Mouse (Mus musculus) cerebral cortex, adult 2 months (tissue): ENCODE results near the gene Cyfip1.

Source experiments
- WGBS: fragments of 180-500 bp; shearing (Covaris S2); methylation state at CpG from one replicate; pipeline ENCODE4 v1.1.7; 2018; 5-methylcytosine and 5-hydroxymethylcytosine counted together

The Cyfip1 gene

DNA sequence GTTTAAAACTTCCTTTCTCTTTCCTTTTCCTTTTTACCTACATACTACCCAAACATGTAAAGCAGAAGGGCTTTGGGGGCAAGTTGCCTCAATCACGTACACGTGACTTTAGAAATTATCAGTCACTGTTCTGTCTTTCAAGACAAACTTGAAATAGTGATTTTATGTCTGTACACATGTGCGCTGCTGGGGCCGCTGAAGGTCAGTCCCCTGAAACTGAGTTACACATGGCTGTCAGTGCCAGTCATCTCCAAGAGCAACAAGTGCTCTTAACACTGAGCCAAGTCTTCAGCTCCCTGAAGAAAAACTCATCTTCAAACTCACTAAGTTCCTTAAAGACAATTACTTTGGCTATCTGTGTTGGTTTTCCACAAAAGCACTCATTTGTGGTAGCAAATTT is 116.4 kb downstream of the Cyfip1 start:
- WGBS, result 96% methylated on average over 4 of the region's 4 CpGs

DNA sequence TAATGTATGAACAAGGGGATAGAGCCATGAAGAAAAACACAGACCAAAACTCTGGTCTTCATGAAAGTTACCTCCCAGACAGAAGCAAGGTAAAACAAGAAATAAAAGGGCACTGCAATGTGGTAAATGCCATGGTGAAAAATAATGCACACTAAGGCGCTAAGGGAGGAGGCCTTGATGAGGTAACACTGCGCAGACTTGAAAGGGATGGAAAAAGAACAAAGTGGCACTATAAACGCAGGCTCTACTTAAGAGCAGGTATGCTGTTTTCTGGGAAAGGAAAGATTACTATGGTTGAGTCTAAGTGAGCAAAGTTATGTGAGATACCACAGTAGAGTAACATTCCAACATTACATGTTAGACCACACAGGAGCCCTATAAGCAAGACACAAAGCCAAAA is 118.3 kb downstream of the Cyfip1 start:
- WGBS, result 93% methylated on average over 3 of the region's 3 CpGs

DNA sequence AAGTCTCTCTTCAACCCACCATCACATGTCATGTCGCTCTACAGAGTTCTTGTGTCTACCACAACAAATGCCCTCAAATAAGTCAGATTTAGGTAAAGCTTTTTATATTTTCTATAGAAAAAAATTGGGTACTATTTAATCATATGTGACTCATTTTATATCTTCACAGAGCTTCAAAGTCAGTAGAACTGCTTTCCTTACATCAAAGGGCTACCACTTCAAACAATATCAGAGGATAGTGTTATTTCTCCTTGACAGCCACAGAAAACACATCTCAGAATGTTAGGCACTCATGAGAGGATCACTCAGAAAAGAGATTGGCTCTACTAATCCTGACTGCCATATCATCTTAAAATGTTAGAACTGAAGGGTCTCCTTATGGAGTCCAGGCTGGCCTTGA is 119.0 kb downstream of the Cyfip1 start:
- WGBS, result 96% methylated on average over 1 of the region's 1 CpGs

DNA sequence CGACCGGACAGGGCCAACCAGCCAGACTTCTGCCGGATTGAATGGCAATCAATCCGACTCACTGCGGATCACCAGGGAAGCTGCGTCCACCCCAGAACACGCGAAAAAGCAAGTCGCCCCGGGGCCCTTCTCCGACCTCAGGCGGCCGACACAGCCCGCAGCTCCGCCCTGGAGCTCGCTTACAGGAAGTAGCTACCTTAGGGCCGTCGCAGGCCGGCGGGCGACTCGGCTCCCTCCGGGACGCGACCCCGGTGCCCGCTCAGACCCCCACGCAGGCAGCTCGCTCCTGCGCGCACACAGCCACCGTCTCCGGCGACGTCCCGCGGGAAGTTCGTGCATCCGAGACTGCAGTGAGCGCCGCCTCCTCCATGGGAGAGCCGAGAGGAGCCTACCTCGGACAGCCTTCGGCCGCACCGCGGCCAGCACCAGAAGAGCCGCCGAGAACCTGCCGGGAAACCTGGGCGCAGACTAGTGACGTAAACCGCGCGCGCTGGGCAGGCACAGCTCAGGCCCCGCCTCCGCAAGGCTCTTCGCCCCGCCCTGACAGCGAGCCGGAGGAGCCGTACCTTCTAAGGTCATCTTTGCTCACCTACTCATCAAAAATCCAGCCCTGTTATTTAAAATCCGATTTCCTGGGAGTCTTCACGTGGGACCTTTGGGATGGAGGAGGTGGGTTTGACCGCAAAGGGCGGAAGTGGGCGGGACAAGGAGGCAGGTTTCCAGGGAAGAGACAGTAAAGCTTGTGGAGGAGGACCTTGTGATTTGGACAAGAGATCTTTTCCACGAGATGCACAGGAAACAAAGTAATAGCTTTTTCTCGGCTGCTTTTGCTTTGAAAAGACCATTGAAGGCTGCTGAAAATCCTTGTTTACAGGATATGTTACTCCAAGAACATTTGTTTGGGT is 120.7 kb downstream of the Cyfip1 start, which contains the start of gene Nipa2:
Gene Nipa2 (minus strand): TSS at position 473 of the 905 bp plus-strand sequence.
- WGBS, result under 1% methylated on average over 70 of the region's 70 CpGs

DNA sequence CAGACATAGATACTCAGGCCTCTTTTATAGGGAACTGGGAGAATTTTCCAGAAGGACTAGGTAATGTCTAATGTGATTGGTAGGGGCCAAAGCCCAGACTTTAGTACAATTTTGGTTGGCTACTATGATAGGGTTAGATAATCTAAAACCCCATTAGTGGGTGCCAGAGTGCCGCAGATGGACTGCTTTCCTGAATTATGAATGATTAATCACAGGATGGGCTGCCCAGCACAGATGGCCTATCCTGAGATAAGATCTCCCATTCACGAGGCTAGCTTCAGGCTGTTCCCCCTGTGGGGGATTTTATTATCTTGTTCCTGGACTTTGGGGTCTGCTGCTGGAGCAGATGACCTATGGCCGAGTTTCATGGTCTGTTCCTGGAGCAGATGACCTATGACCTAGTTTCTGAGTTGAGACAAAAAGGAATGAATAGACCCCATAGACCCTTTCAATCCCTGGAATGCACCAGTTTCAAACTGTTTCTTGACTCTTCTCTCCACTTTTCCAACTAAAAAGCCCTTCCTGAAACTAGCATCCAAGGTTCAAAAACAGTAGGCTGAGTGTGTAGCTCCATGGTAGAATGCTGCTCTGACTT is 125.4 kb downstream of the Cyfip1 start:
- WGBS, result 65% methylated on average over 3 of the region's 3 CpGs

DNA sequence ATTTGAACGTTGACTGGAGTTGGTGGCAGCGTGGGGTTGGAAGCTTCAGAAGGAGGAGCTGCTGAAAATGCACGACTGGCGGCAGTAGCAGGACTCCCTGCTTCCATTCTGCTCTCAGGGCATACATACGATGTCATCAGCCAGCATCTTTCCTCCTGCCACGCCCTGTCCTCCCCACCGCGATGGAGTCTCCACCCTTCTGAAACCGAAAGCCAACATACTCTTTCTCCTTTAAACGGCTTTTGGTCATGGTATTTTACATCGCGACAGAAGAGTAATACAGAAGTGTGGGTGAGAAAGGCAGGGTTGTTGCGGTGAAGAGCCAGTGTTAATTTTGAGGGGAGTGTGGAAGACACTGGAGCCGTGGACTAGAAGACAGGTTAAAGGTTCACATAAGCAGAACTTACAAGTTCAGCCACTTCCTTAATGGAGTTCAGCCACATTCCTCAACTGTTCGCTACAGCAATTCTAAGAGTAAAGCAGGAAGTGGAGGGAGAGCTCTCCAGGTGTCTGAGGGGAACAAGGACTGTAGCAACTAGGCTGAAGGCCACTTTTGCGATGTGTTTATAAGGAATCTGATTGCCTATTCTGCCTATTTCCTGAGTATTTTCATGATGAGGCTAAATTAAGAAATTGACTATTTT is 126.8 kb downstream of the Cyfip1 start:
- WGBS, result 28% methylated on average over 16 of the region's 16 CpGs

DNA sequence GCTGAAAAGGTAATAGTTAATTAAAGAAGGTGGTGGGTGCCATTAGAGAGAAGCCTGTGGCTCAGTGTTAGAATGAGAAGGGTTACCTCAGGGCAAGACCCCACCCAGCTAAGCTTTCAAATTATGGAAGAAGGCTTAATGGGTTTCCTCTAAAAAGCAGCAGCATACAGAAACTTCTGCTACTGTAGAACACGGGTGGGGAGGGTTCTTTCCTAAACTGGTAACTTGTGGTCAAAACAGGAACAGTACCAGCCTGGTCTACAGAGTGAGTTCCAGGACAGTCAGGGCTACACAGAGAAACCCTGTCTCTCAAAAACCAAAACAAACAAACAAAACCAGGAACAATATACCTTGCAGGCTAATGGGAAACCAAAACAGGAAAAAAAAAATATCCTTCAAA is 127.9 kb downstream of the Cyfip1 start:
- 39% methylated on average over 1 of the region's 1 CpGs for WGBS

DNA sequence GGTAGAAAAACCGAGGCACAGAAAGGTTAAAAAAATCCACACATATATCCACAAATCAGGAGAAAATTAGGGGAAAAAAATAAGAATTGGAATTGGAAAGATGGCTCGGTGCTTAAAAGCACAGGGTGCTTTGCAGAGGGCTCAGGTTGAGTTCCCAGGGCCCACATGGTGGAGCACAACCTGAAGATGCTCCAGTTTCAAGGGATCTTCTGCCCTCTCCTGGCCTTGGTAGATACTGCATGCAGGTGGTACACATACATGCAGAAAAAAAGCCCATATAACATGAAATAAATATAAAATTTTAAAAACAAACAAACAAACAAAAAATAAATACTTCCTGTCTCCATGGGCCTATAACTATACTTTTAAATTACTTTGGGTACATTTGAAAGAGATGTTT is 132.9 kb downstream of the Cyfip1 start:
- WGBS, result 98% methylated on average over 2 of the region's 2 CpGs

DNA sequence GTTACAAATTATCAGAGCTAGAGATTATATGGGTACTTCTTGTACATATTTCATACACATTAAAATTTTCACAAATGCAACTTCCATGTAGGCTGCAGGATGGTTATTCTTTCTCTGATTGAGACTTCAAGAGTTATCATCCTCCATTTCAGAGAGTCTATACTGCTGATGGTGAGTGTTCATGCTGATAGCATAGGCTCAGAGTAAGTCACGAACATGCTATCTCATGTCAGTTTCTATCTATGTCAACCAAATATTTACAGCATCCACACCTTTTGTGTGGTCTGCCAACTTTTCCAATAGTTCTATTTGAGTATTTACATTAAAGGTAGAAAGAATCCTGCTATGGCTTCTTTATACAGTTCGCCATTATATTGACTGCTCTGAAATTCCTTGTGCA is 140.0 kb downstream of the Cyfip1 start:
- WGBS, result 97% methylated on average over 2 of the region's 2 CpGs
